Mouse (Mus musculus) spleen, postnatal 4 days (tissue): Measurements from ENCODE around the gene Rps8.

Source experiments
- DNase-seq, 2 experiments: peaks; one replicate each; pipeline ENCODE4 v3.0.0; 2022; ENCODE audit warnings: low spot score in 2 of 2

The Rps8 gene

GRCm38 (mm10) chr4:117125348-117125909, 30.6 kb downstream of the Rps8 start, which contains the start of gene Btbd19:
Gene Btbd19, minus strand, starts transcription at chr4:117125725.
- DNase-seq, result no peak

- peak; percentile 57 to 77 for DNase-seq
These were observed 31.3 kb downstream of the Rps8 start for GRCm38 (mm10) chr4:117124518-117125347.

- no peak for DNase-seq
These were observed 31.9 kb downstream of the Rps8 start for GRCm38 (mm10) chr4:117124218-117124517.

GRCm38 (mm10) chr4:117123546-117124217, 32.4 kb downstream of the Rps8 start:
- DNase-seq, result no peak

- DNase-seq, result peak in 1 of 2 experiments; percentile 60
These were observed 33.8 kb downstream of the Rps8 start for GRCm38 (mm10) chr4:117122209-117122608.

GRCm38 (mm10) chr4:117120445-117121414, 35.3 kb downstream of the Rps8 start:
- DNase-seq, result peak; percentile 88 to 94

- DNase-seq, result no peak
These were observed 36.0 kb downstream of the Rps8 start for GRCm38 (mm10) chr4:117120052-117120444.

- no peak for DNase-seq
These were observed 36.4 kb downstream of the Rps8 start for GRCm38 (mm10) chr4:117119636-117120035.

- peak in 1 of 2 experiments; percentile 55 for DNase-seq
These were observed 38.1 kb downstream of the Rps8 start for GRCm38 (mm10) chr4:117117931-117118330.

GRCm38 (mm10) chr4:117115592-117115991, 40.5 kb downstream of the Rps8 start:
- DNase-seq, result no peak

GRCm38 (mm10) chr4:117113237-117113636, 42.8 kb downstream of the Rps8 start:
- DNase-seq, result no peak

- peak in 1 of 2 experiments; percentile 55 for DNase-seq
These were observed 45.1 kb downstream of the Rps8 start for GRCm38 (mm10) chr4:117110985-117111384.

GRCm38 (mm10) chr4:117110249-117110648, 45.8 kb downstream of the Rps8 start:
- DNase-seq, result peak in 1 of 2 experiments; percentile 63

GRCm38 (mm10) chr4:117109330-117109729, 46.7 kb downstream of the Rps8 start:
- peak in 1 of 2 experiments; percentile 62 for DNase-seq

GRCm38 (mm10) chr4:117108524-117108849, 47.6 kb downstream of the Rps8 start:
- DNase-seq, result peak in 1 of 2 experiments; percentile 58

GRCm38 (mm10) chr4:117107813-117108523, 48.1 kb downstream of the Rps8 start:
- DNase-seq, result peak in 1 of 2 experiments; percentile 57

GRCm38 (mm10) chr4:117105127-117105526, 50.9 kb downstream of the Rps8 start:
- peak in 1 of 2 experiments; percentile 58 for DNase-seq

GRCm38 (mm10) chr4:117104672-117105071, 51.4 kb downstream of the Rps8 start:
- peak in 1 of 2 experiments; percentile 61 for DNase-seq
